Mouse (Mus musculus) A20 (cell line): ENCODE data around the gene Prdm11.

Experiments
- DNase-seq: peaks from one replicate; pipeline ENCODE4 v3.0.0-alpha.2; 2011; ENCODE audit warnings: low read depth, low spot score

Gene Prdm11

DNA sequence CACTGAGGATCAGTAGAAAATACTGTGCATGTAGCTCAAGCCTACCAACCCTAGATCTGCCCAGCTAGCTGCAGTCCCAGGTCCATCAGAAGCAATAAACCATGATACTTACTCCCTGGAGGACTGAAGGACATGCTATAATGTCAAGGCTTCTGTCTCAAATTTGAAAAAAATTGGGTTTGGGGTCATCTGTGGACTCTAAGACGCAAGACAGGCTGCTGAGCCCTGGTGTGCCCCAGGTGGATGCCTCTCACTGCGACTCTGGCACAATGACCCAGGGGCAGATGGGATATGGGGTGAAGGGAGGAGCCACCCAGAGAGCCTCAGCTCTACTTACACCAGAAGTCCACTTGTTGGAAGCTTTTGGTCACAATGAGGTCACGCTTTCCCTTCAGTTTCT is 33.0 kb downstream of the Prdm11 start:
- DNase-seq, result no peak

GRCm38 (mm10) chr2:93011933-93012332 is 34.0 kb downstream of the Prdm11 start:
- DNase-seq, result no peak

DNA sequence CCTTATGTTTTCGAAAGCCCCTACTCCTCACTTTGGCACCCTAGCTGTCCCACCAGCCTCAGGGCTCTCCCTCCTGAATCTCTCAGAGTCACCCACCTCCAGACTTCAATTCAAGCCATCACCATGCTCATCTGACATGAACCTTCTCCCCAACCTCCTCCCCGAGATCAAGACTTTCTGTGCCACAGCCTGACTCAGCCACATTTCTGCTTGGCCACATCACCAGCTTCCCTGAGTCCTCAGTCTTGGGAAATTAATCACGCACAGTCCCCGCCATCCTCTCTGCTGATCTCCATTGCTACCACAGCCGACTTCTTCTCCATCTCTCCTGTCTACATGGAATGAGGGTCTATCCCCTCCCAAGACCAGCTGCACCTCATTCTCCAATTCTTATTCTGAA is 34.5 kb downstream of the Prdm11 start:
- no peak for DNase-seq

DNA sequence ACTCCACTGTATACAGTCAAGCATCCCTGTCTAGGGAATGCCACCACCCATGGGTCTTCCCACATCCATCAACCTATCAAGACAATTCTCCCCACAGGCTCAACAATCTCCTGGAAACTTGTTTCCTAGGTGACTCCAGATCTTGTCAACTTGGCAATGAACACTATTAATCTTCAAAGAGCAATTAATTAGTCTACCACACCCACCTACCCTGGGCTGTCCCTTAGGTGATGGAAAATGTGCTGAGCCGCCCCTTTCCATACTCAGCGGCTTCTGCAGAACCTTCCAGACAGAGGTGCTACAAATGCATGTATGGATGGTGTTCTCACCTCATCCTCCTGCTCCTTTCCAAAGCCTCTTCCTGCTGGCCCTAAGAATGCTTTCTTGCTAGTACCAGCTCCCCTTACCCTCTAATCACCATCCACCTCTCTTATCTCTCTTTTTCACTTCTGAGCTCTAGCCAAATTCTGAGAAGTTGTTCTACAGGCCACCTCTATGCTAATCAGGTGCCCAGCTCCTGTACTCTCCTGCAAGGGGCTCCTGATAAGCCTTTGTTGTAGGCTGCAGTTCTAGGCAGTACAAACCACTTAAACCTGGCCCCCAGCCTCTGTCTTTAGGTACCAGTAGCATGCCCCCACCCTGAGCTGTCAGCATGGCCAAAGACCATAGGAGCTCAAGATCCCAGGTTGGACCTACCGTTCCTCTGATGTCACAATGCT is 37.8 kb downstream of the Prdm11 start:
- no peak for DNase-seq

DNA sequence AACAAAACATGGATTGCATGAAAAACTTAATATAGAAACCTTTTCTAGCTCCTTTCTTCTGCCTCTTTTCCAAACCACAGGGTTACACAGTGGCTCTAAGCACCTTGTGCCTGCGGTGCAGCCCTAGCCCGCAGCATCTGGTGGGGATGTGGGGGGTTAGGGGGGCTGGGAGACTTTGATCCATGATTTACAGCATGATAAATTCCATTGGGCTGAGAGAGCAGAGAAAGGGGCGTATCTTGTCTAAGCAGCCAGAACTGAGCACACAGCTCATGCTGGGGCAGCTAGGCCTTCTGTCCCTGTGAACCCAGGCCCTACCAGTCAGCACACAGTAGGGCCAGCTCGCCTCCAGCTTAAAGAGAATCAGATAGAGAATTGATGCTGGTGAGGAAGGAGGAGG is 40.9 kb downstream of the Prdm11 start:
- DNase-seq, result no peak

GRCm38 (mm10) chr2:92991976-92992375 is 54.0 kb downstream of the Prdm11 start:
- no peak for DNase-seq

DNA sequence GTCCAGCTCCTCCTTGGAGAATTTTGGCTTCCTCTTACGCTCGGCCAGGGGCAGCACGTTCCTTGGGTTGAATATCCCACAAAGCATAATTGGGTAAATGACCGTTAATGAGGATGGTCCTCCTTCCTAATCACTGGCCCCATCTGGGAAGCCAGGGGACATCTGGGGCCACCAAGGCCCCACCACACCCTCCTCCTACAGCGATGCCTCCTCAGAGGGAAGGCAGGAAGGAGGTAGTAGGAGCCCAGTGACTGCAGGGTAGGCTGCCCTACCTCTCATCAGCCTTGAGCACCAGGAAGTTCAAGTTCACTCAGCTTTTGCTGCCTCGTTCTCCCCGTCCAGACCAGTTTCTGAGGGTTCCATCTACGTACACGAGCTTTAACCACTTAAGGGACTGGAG is 56.4 kb downstream of the Prdm11 start:
- no peak for DNase-seq

- DNase-seq, result no peak
These were observed 57.9 kb downstream of the Prdm11 start for GRCm38 (mm10) chr2:92987901-92988631.

GRCm38 (mm10) chr2:92987108-92987618 is 58.8 kb downstream of the Prdm11 start:
- DNase-seq, result no peak

GRCm38 (mm10) chr2:92985600-92985999 is 60.4 kb downstream of the Prdm11 start:
- no peak for DNase-seq

- DNase-seq, result no peak
These were observed 60.8 kb downstream of the Prdm11 start for GRCm38 (mm10) chr2:92985171-92985570.

DNA sequence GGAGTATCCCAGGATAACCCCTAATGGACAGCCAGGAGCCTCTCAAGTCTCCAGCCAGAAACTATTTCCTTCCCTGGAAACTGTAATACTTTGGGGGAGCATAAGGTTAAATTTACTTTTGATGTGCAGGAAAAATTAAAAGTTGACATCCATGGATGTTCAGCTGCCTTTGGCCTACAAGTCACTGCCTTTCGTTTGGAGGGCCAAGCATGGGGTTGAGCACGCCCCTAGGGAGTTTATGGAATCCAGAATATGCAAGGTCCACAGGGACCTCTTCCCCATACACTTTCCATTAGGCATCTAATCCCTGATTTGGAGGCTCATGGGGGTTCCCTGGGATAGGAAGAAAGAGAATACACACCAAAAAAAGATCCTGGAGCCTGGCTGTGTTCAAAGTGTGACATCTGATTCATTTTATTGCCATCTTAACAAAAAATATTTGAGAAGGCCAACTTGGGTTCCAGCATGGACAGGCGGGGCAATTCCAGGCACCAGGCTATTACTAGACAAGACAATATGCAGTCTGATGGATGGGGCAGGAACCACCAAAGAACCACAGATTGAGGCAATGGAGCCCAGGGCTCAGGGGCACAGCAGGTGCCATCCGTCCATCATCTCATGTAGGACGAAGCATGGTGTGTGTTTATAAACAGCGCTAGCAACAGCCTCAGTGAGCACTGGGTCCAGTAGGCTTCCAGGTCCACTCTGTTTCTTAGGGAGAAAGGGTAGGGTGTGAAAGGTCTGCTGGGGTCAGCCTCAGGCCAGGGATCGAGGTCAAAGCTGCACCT is 61.5 kb downstream of the Prdm11 start:
- no peak for DNase-seq

DNA sequence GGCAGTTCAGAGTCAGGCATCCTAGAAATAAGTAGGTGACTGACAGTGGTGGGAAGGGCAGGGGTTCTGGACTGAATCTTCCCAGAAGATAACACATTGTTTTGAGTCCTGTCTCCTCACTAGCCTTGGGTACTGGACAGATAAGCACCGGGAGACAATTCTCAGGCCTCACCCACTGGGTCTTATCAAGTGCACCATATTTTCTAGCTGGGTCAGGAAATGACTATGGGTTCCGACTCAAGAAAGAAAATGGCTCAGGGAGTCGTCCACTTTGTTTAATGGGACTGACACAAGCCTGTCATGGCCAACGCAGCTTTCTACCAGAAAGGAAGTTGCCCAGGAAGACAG is 62.7 kb downstream of the Prdm11 start:
- no peak for DNase-seq

GRCm38 (mm10) chr2:92982591-92983272 is 63.2 kb downstream of the Prdm11 start:
- DNase-seq, result no peak

- DNase-seq, result no peak
These were observed 65.8 kb downstream of the Prdm11 start for GRCm38 (mm10) chr2:92980165-92980564.

DNA sequence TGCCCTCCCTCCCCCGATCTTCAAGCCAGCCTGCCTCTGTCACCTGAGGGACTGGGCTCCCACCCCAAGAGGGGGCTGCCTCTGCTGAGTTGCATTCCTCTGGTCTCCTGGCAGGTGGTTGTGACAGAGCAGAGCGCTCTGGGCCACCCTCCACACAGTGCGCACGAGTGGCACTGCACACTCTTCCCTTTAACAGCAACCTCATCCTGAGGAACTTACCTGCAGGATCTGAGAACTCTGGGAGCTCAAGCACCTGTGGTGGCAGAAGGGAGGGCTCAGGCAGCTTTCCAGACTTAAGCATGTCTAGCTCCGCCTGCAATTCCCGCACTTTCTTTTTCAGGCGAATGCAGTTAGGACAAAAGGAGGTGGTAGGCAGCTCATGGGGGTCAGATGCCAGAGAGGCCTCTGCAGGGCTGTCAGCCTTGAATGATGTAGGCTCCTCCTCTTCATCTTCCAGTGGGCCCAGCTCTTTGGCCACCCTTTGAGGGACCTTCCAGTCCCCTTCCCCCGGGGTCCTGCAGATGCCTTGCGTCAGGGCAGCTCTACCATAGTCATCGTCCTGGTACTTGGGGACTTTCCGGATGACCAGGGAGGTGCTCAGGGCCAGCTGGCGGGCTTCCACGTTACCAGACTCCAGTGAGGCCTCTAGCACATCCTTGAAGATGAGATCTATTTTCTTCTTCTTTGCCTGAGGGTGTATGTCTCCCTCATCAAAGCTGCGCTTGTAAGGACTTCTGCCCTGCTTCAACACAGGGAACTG is 70.8 kb downstream of the Prdm11 start:
- DNase-seq, result no peak

DNA sequence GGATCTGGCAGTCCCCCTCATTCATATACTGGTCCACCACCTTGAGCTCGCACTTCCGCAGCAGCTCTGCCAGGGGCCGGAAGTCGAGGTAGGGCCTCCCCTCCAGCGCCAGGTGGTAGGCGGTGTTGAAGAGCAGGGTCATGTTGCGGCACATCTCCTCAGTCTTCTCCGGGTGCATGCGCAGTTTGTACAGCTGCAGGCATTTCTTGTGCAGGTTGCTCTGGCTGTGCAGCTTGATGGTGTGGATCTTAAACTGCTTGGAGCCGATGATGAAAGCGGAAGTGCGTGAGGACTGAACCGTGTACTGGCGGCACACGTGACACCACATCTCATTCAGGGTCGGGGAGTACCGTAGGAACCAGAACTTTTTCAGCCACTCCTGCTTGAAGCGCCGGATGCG is 72.3 kb downstream of the Prdm11 start:
- DNase-seq, result no peak

GRCm38 (mm10) chr2:92972071-92972470 is 73.9 kb downstream of the Prdm11 start:
- DNase-seq, result no peak

- no peak for DNase-seq
These were observed 74.4 kb downstream of the Prdm11 start for GRCm38 (mm10) chr2:92971536-92971935.

GRCm38 (mm10) chr2:92971069-92971468 is 74.9 kb downstream of the Prdm11 start:
- no peak for DNase-seq

- DNase-seq, result no peak
These were observed 78.2 kb downstream of the Prdm11 start for GRCm38 (mm10) chr2:92967839-92968166.
